Mouse (Mus musculus): Measurements from ENCODE around the gene Erbb2. TPM values are rescaled to one million over a fixed set of nuclear protein-coding genes. Genes with fewer than 3 reads are reported as not detected.

Erbb2 gene
- total RNA-seq, 2 experiments from 2014 or later = not detected

- no peak for ATAC-seq (replicated peaks; ENCODE audit: low FRiP score, poor library complexity, severe bottlenecking)
Measured at GRCm38 (mm10) chr11:98449921-98450771, 37.9 kb downstream of the Erbb2 start.

DNA sequence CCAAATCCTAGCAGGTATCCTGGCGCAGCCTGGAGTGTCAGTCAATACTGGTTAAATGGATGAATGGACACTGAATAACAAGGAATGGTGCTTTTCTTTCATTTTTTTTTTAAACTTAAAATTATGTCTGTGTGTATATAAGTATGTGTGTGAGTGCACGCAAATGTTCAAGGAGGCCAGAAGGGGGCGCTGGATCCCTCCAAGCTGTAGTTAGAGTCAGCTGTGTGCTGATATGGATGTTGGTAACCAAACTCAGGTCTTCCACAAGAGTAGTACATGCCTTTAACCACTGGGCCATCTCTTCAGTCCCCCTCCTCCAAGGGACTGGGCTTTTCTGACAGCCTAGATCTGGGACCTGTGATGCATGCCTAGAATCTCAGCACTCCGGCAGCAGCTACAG lies 43.2 kb downstream of the Erbb2 start:
- no peak for ATAC-seq (replicated peaks; ENCODE audit: low FRiP score, poor library complexity, severe bottlenecking)

DNA sequence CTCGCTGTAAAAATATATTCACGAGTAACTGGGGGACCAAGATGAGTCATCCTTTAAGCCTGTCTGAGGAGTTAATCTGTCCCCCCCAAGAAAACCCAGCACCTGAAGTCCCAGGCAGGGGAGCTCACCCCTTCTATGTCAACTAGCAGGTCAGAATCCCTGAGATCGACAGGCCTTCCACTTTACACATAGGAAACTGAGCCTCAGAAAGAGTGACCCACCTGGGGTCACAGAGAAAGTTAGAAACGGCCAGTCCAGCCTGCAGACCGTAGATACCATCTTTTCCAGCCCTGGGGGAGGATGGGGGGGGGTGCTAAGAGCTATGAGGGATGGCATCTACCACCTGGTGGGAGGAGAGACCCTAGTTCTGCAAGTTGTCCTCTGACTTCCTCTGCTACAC lies 44.3 kb downstream of the Erbb2 start:
- no peak for ATAC-seq (replicated peaks; ENCODE audit: low FRiP score, poor library complexity, severe bottlenecking)

GRCm38 (mm10) chr11:98456945-98457344 lies 44.7 kb downstream of the Erbb2 start:
- ATAC-seq (replicated peaks; ENCODE audit: low FRiP score, poor library complexity, severe bottlenecking) = no peak

DNA sequence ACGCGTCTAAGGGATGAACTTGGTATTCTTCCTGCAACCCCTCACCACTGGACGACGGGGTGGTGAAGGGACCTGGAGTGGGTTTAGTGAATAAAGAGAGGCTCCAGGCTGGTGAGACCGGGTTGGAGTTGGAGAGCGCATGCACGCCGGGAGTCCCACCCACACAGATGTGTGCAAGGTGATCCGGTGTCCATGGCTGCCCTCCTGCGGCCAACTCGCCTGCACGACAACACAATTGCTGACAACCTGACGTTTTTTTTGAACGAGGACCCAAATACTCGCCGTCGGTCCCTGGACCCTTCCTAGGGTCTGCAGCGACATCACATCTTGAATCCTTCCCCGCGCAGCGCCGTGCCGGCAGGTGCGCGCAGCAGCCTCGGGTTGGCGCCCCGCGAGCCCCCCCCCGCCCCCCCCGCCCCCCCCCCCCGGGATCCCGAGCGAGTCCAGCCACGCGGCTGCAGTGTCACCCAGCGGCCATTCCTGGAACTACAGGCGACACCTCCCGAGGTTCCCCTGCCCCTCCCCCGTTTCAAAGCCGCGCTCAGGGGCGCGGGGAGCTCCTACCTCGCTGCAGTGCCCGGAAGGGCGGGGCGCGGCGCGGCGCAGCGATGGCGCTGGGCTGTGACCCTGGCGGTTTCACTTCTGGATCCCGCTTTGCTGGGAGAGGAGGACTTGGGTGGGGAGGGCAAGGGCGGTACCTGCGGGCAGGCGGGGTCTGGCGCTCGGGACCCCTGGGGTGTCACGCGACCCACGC lies 45.3 kb downstream of the Erbb2 start:
- ATAC-seq (replicated peaks; ENCODE audit: low FRiP score, poor library complexity, severe bottlenecking) = no peak

- no peak for ATAC-seq (replicated peaks; ENCODE audit: low FRiP score, poor library complexity, severe bottlenecking)
Measured at GRCm38 (mm10) chr11:98458121-98458990, 46.1 kb downstream of the Erbb2 start.

DNA sequence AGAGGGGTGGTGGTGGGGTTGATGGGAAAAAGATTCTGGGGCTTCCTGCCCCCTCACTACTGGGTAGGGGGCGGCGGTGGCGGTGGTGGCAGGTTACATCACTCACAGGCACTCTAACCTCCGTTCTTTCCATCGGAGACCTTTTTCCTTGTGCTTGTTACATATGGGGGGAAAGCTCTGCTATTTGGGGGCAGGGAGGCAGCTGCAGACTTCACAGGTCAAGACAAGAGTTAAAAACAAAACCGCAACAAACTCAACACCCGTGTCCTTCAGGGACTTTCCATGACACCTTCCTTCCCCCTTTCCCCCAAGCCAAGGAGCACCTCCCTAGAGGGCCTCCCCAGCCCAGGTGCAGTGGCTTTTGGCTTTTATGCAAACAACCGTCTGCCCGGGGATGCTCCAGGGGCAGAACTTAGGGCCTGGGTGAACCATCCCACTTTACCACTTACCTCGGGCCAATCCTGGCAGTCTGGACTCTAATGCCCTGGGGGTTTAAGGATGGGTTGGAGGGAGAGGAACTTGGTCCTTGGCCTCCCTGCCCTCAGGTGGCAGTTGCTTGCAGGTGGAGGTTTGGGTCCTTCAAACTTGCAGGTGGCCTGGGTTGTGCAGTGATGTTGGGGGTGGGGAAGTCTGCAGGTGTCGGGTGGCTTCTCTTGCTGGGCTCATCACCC lies 46.9 kb downstream of the Erbb2 start:
- ATAC-seq (replicated peaks; ENCODE audit: low FRiP score, poor library complexity, severe bottlenecking) = no peak

GRCm38 (mm10) chr11:98459860-98460259 lies 47.6 kb downstream of the Erbb2 start:
- ATAC-seq (replicated peaks; ENCODE audit: low FRiP score, poor library complexity, severe bottlenecking) = no peak

GRCm38 (mm10) chr11:98461109-98461720 lies 48.9 kb downstream of the Erbb2 start:
- ATAC-seq (replicated peaks; ENCODE audit: low FRiP score, poor library complexity, severe bottlenecking) = no peak

DNA sequence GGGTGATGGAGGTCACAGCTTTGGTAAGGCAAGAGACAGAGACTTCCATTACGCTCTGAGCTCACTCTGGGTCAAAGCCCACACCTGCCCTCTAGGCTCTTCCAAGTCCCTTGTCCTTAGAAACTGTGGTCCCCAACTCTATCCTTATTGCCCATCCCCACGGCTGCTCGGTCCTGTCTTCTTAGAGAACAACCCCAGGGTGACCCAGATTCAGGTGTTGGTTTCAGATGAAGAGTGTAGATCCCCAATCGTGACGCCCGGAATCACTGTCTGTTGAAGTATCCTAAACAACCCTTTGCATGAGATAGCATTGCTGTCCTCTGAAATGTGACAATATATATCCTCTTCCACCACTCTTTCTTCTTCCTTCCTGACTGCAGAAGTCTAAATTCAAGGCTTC lies 50.0 kb downstream of the Erbb2 start:
- no peak for ATAC-seq (replicated peaks; ENCODE audit: low FRiP score, poor library complexity, severe bottlenecking)

GRCm38 (mm10) chr11:98463911-98464310 lies 51.6 kb downstream of the Erbb2 start:
- ATAC-seq (replicated peaks; ENCODE audit: low FRiP score, poor library complexity, severe bottlenecking) = no peak

GRCm38 (mm10) chr11:98464516-98464915 lies 52.2 kb downstream of the Erbb2 start:
- no peak for ATAC-seq (replicated peaks; ENCODE audit: low FRiP score, poor library complexity, severe bottlenecking)

- no peak for ATAC-seq (replicated peaks; ENCODE audit: low FRiP score, poor library complexity, severe bottlenecking)
Measured at GRCm38 (mm10) chr11:98469761-98470714, 57.8 kb downstream of the Erbb2 start.

GRCm38 (mm10) chr11:98470795-98471194 lies 58.5 kb downstream of the Erbb2 start:
- ATAC-seq (replicated peaks; ENCODE audit: low FRiP score, poor library complexity, severe bottlenecking) = no peak

GRCm38 (mm10) chr11:98472696-98473095 lies 60.4 kb downstream of the Erbb2 start:
- no peak for ATAC-seq (replicated peaks; ENCODE audit: low FRiP score, poor library complexity, severe bottlenecking)

DNA sequence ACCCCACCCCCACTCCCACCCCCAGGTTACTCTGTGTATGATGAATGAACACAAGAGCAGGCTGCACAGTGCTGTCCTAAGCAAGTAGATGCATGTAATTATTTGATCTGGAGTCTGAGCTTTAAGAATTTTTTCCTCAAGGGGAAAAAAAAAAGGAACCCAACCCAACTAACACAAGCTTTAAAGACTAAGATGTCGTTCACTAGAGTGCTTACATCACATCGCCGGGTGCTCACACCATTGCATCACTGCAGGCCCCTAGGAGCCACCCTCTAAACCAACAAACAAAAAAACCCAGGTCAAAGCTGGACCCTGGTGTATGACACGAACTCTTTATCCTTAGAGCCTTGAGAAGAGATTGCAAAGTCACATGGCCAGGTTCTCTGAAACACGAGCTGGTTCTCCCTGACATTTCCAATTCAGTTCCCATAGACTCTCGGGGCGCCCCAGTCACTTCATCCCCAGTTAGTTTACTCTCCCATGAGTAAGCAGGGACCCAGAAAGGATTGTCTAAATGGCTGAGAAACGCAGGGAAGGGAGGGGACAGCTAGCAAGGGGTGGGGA lies 61.7 kb downstream of the Erbb2 start:
- no peak for ATAC-seq (replicated peaks; ENCODE audit: low FRiP score, poor library complexity, severe bottlenecking)

GRCm38 (mm10) chr11:98474967-98475366 lies 62.7 kb downstream of the Erbb2 start:
- no peak for ATAC-seq (replicated peaks; ENCODE audit: low FRiP score, poor library complexity, severe bottlenecking)
